Mouse (Mus musculus) adrenal gland, postnatal 10 days (tissue): ENCODE results near the gene Snrpb. TPM values are rescaled to one million over a fixed set of nuclear protein-coding genes. Genes with fewer than 3 reads are reported as not detected.

Source experiments
- DNase-seq: peaks from one replicate; pipeline ENCODE4 v3.0.0; 2021; ENCODE audit warnings: mixed read lengths
- long read RNA-seq, 2 experiments: library from polyadenylated mRNA; stranded (forward); transcript quantifications; one replicate each; pipeline ENCODE4 v2.0.0; 2021
- total RNA-seq, 2 experiments: library from RNA; stranded (reverse); gene quantifications; 2 replicates each; pipeline ENCODE4 v1.2.3; 2021

The Snrpb gene
- 100 to 1,000 TPM; 194 to 204 TPM for total RNA-seq
- long read RNA-seq, experiment 1, transcript Snrpb-201 (7 exons, 1,161 nt) = major isoform, 342 of 363 reads
- long read RNA-seq, experiment 1, partial matches to known transcripts = 8 of 363 reads
- long read RNA-seq, experiment 1, other reads (novel, unspliced or antisense) = 12 of 363 reads
- long read RNA-seq, experiment 2, transcript Snrpb-201 (7 exons, 1,161 nt) = major isoform, 212 of 223 reads
- long read RNA-seq, experiment 2, partial matches to known transcripts = 8 of 223 reads
- long read RNA-seq, experiment 2, other reads (novel, unspliced or antisense) = 3 of 223 reads

DNA sequence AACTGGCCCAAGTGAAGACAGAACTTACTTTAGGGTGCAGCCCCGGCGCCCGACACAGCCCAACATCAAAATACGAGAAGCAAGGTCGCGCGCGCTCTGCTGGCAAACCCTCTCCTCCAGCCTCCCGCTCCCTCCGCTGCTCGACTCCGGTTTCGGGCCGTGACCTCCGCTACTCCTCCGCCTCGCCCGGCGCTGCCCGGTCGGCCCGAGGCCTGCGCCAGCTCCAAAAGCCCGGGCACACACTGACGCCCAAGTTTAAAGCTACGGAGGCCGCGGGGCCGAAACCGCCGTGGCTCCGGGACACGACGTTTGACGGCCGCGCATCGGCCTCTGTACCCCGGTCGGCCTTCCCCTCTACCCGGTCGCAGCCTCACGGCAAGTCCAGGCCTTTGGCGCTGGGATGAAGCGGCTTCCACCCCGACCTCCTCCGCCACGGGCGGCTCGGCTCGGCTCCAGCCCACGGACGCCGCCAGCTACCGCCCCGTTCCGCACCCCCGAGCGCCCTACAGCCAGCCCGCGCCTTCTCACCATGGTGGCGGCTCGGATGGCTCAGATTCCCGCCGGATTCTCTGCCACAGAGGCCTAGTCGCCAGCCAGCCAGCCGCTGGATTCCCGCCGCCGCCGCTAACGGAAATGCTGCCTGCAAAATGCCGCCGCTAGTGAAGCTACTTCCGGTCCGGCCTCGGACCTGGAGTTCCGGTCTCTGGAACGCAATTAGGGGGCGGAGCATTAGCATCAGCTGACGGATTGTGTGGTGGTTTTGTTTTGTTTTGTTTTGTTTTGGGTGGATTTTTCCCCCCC lies at the start of gene Snrpb:
Snrpb (minus strand) TSS at position 698 of the 801 bp plus-strand sequence.
- DNase-seq = peak; percentile 92

DNA sequence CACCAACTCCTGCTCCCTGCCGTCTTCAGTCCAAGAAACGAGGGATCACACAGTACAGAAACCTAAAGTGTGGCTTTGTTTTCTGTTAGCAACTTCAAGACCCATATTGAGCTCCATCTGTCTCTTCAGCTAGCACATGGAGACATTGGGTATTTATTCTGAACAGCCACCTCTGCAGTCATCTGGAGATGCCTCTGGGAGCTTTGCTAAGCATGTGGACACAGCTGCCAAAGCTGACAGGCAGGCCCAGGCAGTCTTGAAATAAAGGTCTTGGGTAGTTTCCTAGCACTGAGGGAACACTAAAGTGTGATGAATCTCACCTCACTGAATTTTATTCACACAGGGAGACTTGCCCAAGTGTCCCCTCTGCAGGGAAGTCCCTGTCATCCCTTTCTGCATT lies 32.4 kb upstream of the Snrpb start:
- DNase-seq = no peak

DNA sequence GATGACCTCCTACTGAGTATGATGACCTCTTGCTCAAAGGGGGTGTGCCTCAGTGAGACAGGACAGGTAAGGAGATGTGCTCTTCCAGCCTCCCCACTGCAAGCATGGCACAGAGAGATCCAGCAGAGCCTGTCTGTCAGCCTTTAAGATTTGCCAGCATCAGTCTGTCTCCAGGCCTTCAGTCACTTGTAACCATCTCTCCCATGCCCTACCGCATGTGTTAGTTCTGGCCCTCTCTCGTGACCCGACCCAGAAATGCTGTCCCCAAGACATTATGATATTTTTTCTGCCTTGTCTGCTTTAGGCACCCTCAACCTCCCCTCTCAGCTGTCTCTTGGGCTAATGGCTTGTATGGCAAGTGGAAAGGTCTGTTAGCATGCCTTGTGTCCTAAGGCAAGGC lies 30.4 kb upstream of the Snrpb start:
- no peak for DNase-seq

DNA sequence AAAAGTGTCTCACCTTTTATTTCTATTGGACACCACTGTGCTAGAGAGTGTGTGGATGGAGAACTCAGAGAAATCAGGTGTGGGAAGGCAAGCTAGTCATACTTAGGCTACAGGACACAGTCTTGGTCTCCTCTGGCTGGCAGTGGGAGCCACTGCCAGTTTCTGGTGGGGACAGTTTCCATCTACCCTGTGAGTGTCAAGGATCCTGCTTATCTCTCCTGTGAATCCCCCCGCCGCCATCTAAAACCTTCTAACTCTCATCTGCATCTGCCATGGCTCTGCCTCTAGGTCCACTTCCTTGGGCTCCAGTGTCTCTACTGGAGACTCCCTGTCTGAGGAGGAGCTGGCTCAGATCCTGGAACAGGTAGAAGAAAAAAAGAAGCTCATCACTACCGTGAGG lies 28.8 kb upstream of the Snrpb start:
- DNase-seq = no peak

DNA sequence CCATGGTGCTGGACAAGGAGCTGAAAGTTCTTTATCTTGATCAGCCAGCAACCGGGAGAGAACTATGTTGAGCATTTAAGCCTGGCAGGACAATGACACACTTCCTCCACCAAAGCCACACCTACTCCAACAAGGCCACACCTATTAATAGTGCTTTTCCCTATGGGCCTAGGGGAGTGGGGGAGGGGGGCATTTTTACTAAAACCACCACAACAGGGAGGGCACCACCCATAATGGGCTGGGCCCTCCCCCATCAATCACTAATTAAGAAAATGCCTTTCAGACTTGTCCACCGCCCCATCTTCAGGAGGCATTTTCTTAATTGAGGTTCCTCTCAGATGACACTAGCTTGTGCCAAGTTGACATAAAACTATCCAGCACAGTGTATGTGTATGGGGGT lies 28.2 kb upstream of the Snrpb start:
- DNase-seq = no peak

DNA sequence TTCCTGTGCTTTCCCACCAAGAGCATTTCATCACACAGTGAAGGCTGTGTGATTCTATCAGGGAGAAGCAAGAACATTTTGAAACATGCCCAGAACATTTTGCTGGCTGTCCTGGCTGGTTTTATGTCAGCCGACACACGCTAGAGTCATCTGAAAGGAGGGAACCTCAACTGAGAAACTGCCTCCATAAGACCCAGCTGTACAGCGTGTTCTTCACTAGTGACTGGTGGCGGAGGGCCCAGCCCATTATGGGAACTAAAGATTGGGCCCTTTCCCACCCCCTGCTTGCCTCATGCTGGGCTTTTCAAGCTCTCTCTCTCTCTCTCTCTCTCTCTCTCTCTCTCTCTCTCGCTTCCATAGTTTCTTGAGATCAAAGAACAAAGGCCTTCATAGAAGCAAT lies 21.8 kb upstream of the Snrpb start:
- DNase-seq = no peak

DNA sequence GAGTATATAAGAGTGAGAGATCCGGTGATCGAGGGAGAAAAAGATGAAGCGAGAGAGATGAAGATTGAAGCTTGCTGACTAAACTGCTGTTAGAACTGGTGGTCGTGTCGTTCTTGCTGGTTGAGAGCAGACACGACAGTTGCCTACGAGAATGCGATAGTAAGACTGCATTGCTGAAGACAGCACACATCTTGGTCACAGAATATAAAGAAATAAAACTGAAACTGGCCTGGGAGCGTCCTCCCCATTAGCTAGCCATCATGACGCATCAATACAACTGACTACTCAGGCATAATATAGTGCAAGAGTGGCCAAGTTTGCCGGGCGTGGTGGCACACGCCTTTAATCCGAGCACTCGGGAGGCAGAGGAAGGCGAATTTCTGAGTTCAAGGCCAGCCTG lies 15.7 kb upstream of the Snrpb start, which contains the start of gene Tmc2:
Tmc2 (plus strand) TSS at position 301 of the 400 bp plus-strand sequence.
- DNase-seq = no peak

DNA sequence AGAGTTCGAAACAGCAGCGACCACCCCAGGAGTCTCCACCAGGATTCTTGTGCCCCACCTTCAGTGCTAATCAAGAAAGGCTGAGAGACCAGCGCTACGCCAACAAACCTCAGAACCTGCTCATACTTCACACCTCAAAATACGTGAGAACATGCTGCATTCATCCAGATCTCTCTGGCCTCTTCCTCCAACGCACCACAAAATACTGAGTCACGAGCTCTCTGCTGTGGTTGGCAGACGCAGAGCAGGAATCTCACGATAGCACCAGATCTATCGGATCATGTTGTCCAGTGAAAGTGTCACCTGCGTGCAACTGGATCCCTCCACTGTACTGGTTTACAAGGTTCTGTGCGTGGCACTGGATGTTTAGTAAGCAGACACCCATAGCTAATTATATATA lies 9.2 kb upstream of the Snrpb start:
- no peak for DNase-seq

DNA sequence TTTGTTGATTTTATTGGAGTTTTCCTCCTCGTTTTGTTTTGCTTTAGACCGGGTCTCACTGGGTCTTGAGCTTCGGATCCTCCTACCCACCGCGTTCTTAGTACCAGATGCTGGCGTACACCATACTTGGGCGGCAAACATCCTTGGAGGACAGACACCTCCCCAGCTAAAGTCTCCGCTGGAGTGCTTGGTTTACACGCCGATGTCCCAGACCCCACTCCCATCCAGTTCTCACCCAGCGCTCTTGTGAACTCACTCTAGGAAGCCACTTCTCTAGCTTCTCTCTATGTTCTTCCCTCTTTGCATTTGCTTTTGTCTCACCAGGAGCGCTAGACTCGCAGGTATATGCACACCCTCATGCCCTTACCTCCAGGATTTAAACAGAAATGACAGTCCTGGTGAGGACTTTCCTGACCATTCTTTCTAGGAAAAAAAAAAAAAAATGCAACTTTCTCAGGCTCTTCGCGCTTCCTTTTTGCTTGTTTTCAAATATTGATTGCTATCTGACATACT lies 360 bp upstream of the Snrpb start:
- DNase-seq = no peak

DNA sequence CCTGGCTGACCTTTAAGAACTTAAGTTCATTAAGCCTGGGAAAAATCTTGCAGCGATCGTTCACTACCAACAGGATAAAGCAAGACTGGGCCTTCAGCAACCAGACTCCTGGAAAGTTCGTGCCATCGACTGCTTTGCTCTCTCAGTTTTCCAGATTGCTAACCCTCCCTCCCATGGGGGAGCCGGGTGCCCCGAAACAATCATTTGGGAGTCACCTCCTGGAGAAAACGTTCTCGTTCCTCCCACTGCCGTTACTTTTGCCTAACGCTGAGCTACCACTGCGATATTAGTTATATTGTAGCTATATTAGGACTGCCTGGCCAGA lies 860 bp downstream of the Snrpb start:
- DNase-seq = no peak

DNA sequence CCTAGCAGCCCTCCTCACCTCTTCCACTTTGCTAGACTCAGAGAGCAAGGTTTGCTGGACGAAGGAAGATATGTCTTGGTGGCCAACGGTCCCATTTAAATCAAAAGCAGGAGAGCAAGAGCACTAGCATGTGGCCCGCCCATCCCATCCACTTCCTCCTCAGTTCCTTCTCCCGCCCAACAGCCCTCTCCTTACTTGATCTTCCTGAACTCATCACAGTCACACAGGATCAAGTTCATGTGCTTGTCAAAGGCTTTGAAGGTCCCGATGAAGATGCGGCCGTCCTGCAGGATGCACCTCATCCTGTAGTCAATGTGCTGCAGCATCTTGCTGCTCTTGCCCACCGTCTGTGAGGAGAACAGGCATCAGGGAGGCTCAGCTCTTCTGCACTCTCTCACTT lies 2.4 kb downstream of the Snrpb start:
- DNase-seq = no peak

DNA sequence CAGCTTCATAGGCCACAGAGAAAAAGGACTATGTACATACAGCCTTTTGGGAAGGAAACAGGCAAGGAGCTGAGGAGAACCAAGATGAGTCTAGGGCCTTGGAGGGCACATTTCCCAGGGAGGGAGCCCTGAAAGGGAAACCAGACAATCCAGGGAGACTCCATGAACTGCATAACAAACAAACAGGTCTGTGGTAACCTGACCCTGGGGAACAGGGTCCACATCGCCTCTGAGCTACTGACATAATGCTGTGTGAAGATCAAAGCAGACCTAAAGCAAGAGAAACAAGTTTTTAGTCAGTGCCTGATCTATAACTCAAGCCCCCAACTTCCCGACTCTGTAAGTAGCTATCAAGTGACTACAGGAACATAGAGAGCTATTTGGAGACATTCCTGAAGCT lies 7.5 kb downstream of the Snrpb start:
- DNase-seq = no peak

DNA sequence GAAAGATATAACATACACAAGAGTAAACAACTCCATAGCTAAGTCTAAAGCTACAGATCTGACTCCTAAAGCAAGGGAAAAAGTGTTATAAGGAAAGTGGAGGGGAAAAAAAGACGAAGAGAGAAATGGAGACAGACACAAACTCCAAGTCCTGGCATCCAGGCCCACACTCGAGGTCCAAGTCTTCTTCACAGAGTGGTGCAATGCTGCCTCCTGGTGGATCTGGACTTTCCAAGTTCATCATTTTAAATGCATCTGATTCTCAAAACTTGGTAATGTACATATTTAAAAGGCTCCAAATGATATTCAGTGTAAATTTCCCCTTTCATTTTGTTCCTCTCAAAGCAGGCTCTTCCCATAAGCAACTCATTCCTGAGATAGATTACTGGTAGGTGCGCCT lies 11.3 kb downstream of the Snrpb start:
- peak; percentile 72 for DNase-seq

DNA sequence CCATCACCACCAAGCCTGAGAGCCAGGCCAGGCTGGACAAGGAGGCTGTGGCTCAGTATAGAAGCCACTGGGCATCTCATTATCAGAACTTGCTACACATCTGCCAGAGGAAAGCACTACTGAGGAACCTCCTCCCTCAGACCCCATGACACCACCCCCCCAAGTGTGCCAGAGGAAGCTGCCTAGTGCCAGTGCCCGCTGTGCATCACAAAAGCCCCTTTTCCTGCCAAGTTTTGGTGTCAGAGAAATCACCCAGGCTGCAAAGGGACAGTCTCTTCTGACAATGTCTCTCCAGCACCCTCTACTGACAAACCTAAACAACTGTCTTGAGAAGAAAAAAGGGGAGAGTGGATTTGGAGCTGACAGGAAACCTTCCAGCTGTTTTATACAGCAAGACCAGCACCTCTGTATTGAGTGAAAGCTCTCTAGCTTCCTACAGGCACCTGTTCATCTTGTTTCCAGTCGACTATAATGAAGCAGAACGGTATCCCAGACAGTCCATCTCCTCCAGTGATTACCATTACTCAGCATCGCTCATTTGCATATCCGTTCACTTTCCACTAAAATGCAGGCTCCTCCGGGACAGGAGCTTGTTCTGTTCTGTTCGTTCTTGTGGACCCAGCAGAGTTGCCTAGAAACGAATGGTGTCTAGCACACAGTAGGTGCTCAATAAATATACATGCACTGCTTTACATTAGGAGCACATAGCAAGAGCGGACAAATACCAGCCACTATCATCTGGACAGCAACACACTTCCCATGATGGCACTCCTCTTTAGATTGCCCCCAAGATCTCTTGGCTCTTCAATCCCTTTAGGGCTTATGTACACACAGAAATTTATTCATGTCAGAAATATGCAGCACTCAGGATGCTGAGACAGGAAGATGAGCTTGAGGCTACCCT lies 12.6 kb downstream of the Snrpb start:
- DNase-seq = peak; percentile 16

DNA sequence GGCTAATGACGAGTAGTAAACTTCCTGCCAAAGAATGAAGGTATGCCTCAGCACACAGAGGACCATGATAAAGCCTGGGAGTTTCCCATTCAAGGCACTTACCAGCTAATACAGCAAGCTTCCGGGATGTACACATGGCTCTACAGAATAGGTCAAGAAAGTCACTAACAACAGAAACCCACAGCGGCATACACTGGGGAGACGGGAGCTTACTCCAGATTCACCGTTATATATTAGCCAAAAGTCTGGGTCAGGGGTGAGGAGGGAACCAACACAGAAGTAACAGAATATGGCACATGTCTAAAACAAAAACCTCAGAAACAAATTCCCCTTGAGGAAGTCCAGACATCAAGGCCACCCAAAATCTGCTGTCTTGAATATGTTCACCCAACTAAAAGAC lies 16.5 kb downstream of the Snrpb start:
- DNase-seq = no peak

DNA sequence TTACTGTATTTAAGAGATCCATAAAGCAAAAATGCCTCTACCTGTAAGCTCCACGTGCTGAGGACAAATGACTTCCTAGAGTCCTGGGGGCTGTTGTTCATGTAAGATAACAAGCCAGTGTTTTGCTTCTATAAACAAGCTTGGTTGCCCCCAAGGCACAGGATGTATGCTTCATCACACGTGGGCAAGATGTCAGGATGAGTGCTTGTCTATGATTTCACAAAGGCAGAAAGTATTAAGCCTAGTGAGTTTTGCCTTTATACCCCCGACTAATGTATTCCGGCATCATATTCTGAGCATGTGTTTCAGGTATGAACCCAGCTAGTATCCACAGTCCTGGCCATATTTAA lies 21.1 kb downstream of the Snrpb start:
- no peak for DNase-seq

DNA sequence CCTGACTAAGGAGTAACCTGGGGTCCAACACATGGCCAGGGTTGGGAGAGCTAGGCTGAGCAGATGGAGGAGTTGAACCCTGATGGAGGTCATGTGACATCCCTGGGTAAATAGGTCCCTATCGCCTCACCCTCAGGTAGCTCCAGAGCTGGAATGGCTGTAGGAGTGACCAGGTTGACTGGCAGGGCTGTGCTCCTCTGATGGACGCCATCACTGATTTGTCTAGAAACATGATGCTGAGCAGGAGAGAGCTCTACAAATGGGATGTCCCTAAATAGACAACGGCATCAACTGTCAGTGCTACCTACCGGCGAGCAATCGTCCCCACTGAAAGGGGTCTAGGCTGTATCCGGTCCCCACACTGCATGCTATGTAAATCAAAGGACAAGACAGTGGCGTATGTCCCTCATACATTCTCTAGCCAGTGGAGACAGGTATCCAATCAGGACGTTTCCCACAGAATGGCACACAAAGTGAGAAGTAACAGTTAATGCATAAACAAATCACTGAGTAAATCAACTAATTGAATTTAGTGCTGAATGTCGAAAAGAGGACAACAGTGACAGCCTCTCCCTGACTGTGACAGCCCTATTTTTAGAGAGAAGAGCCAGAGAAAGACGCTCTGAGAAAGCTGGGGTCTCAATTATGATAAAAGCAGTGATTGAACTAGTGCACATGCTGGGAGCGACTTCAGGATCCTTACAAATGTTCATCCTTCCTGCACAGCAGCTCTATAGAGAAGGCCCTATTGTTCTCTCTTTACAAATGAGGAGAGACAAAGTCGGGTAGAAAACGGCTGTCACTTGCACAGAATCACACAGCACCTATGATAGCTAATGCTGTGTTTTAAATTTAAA lies 21.7 kb downstream of the Snrpb start:
- no peak for DNase-seq

DNA sequence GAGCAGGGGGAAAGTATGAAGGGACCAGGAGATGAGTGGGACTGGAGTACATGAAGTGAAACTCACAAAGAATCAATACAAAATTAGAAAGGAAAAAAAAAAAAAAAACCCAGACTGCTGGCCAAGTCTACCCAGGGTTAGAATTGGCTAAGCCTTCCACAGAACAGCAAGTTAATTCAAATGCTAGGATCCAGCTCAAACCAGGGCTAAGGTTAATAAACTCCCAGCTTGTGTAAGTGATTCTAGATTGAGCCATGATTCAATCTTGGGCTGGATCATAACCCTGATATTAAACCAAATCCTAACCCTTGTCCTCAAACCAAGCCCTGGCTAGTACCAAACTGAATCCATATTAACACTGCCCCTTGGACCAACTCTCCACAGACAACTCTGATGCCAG lies 23.4 kb downstream of the Snrpb start:
- no peak for DNase-seq

DNA sequence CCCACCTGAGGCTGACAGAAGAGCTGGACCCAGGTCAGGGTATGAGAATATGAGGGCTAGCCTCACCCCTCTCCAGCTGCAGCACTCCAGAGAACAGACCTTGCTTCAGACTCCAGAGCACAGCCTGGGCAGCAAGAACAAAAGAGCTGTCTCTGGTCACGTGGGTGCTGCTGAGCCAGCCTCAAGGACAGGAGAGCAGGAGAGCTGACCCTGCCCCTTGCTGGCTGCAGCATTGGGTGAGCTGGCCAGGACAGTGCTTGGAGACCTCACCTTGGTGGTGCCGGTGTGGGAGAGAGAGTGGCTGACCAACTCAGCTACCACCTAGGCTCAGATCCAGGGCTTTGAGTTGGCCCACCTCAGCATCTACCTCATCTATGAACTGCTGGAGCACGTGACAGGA lies 24.0 kb downstream of the Snrpb start:
- peak; percentile 39 for DNase-seq

DNA sequence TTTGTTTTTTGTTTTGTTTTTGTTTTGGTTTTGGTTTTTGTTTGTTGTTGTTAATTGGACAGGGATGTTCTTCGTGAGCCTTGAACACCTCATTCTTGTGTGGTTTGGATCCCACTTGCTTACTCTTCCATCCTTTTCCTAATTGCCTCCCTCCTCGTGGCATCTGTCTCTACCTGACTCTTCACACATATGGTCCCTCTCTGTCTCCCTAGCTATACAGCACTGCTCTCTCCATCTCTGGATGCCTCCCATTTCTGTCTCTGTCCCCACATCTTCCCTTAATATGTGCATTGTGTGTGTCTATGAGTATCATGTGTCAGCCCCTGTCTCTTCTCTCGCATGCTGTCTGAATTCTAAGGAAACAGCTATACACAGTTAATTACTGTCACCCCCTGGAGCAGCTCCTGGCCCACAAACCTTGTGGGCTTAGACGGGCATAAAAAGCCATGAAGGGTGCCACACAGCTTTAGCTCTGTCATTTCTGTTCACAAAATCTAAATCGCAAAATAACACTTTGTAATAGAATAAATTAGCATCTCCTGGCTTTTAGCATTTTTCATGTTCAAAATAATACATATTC lies 33.0 kb downstream of the Snrpb start:
- no peak for DNase-seq

DNA sequence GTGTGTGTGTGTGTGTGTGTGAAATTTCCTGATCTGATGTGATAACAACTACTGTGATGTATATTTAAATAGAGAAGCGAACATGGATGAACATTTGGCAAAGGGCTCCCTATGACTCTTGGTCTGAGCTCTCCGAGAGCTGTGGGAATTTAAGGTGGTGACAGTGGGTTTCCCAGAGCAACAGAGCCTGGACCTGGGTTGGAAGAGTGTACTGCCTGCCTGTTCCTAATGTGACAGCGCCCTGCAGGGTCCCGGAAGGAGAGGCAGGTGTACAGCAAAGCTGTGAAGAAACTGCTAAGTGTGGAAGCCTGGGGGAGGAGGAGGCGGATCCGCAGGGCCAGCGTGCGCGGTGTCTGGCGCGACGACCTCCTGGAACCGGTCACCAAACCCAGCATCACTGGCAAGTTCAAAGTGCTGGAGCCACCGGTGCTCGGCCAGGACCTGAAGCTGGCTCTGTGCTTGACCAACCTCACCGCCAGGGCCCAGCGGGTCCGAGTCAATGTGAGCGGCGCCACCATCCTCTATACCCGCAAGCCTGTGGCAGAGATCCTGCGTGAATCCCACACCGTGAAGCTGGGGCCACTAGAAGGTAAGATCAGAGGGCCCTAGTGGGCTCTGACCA lies 34.4 kb downstream of the Snrpb start:
- no peak for DNase-seq
